Mouse (Mus musculus) cerebellum, postnatal 10 days (tissue): ENCODE results near the gene Gm5416.
"Not testable (repeated sequence)": the region's sequence is repeated elsewhere in the genome, so short reads cannot be mapped to it uniquely, and the experiment has no call there.

ENCODE experiments used
- DNase-seq, 2 experiments: peaks; one replicate each; pipeline ENCODE4 v3.0.0; 2021; ENCODE audit warnings: mixed read lengths in 2 of 2

The Gm5416 gene

GRCm38 (mm10) chr16:36209967-36210453 lies at the start of gene Gm5416:
Gm5416 (plus strand) TSS chr16:36210403.
- DNase-seq = no peak

GRCm38 (mm10) chr16:36167841-36168240 lies 42.4 kb upstream of the Gm5416 start:
- DNase-seq = not testable (repeated sequence)

DNA sequence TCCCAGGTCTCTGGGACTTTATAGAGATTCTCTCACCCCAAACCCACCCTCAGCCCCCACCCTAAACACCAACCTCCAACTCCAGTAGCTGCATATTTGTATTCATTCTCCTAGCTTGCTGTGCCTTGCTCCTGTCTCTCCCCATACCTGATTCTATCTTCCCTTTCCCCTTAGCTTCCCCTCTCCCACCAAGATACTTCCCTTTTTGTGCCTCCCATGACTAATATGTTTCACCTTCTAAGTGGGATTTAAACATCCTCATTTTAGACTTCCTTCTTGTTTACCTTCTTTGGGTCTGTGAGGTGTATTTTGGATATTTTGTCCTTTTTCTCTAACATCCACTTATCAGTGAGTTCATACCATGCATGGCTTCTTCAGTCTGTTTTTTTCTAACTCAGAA lies 34.1 kb upstream of the Gm5416 start:
- no peak for DNase-seq

GRCm38 (mm10) chr16:36179910-36180309 lies 30.3 kb upstream of the Gm5416 start:
- no peak for DNase-seq

GRCm38 (mm10) chr16:36183912-36184311 lies 26.3 kb upstream of the Gm5416 start, which contains the start of gene Gm5483:
Gm5483 (plus strand) TSS chr16:36184212.
- DNase-seq = not testable (repeated sequence)

DNA sequence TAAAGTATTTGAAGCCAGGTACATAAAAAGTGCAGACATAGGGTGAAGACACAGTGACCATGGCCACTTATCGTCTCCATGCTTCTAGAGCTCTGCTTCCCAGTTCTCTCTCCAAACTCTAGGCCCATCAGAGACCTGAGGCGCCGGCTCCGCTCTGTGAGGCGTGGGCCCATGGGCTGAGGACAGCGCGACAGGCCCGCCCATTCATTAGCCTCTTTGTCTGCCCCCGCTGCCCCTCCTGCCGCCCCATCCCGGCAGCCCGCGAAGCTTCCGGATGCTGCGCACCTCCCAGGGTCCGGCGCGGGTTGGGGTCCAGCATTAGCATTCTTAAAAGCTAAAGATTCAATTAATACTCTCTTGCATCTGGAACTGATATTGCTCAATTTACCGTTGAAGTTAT lies 11.0 kb upstream of the Gm5416 start:
- DNase-seq = no peak

DNA sequence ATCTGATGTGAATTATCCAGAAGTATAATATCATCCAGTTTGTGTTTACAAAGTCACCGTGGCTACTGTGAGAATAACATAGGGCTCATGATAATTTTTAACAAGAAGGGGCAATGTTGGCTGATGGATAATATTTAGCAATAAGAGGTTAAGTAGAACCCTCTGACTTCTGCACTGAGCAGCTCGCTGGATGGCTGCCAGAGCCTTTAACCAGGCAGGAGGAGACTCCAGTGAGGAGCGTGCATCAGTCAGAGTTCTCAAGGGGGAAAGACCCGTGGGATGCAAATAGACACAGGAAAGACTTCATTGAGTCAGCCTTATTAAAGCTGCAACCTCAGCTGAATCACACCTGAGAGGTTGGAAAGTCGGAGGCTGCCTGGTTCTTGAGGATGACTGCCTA lies 6.4 kb upstream of the Gm5416 start:
- peak; percentile 13 to 16 for DNase-seq

DNA sequence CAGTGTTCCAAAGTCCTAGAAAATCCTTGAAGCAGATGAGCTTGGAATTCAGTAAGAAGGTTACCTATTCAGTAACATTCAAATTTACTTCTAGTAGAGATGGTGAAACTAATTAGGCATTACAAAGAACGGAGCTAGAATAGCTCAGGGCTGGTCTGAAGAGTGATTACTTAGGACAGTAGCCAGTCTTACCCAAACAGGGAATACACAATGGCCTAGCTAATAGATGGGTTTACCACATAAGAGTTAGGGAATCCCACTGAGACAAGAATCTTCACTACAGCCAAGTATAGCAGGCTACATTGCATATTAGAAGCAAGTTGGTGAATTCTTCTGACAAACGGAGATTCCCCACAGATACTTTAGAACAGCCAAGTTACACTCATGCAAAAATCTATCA lies 4.5 kb upstream of the Gm5416 start:
- not testable (repeated sequence) for DNase-seq

- DNase-seq = not testable (repeated sequence)
Measured at GRCm38 (mm10) chr16:36221168-36221567, 11.0 kb downstream of the Gm5416 start, which contains the start of gene 2010005H15Rik. 2010005H15Rik (plus strand) TSS chr16:36221468.

DNA sequence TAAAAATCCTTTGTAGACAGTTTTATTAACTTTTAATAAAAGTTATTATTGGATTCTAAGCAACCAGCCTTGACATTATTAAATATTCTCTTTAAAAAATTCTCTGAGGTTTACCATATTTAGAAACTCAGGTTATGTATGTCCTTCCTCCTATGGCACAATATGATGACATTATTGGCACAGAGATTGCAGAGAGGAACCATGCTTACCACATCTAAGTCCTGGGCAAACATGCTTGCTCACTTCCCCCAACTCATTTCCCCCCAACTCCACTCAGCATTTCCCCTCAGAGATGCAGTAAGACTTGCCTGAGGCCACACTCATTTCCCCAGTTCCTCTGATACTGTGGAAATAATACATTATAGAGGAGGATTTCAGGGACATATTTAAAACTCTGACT lies 50.4 kb downstream of the Gm5416 start:
- not testable (repeated sequence) for DNase-seq
